Mouse (Mus musculus): ENCODE results near the gene Prickle3. TPM values are rescaled to one million over a fixed set of nuclear protein-coding genes. Genes with fewer than 3 reads are reported as not detected.
A peak's percentile ranks its signal among the peaks of the same experiment; 100 is the strongest.

Gene Prickle3
- 10.0 and 10.5 TPM in 2 replicates for polyA plus RNA-seq (2015; fragmentation: Nextera tagmentation; extraction: Ambion mirVana)

DNA sequence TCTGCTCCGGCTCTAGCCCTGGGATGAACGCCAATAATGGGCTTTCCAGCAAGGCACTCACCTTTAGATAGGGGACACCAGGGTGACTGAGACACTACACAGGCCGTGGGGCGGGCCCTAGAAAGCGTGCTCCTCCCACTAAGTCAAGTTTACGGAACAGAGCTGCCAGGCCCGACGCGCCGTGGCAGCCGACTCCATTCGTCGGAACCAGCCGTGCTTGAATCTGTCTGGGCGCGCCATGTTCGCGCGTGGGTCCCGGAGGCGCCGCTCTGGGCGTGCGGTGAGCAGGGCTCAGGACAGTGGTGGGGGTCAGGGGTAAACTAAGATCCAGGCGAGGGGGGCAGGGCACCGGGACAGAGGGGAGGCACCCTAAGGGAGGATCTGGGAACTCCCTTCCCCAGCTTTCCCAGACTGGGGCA lies at the start of gene Prickle3:
Prickle3 (plus strand) TSS at position 40 of the 419 bp plus-strand sequence.
- Histone ChIP-seq H3K27ac (ENCODE audit: low read length) (peak within 1 kb of the TSS; percentile 87), H3K36me3 (ENCODE audit: control insufficient read depth, insufficient read depth) (peaks cover 2% of the 10 kb centered on the region; the same call in 1 of the 2 replicates), H3K4me1 (ENCODE audit: control insufficient read depth, insufficient read depth, low read length) (peaks cover 14% of the 10 kb centered on the region), H3K4me3 (ENCODE audit: low read length) (peak within 1 kb of the TSS; percentile 69), H3K27me3 (ENCODE audit: control insufficient read depth, insufficient read depth, low read length) (no peaks in the 10 kb centered on the region), H3K9me3 (replicated peaks; ENCODE audit: control insufficient read depth, low read length) (no peaks in the 10 kb centered on the region), H3K4me2 (ENCODE audit: low read depth, low read length) (peak within 1 kb of the TSS; percentile 69), H3K9ac (ENCODE audit: low read length) (peak within 1 kb of the TSS; percentile 78)
- peak; percentile 79 for ATAC-seq (replicated peaks; ENCODE audit: extremely low read depth, insufficient read depth, low FRiP score)
- 10% methylated on average over 21 of the region's 26 CpGs for WGBS

- Histone ChIP-seq H3K27me3 (ENCODE audit: control insufficient read depth, insufficient read depth, low read length) (no peaks in the 10 kb centered on the region; the same call in 1 of the 2 replicates), H3K4me1 (ENCODE audit: control insufficient read depth, insufficient read depth, low read length) (no peaks in the 10 kb centered on the region), H3K4me3 (ENCODE audit: low read length) (peak overlapping the region; percentile 38), H3K9ac (ENCODE audit: low read length) (no peak overlapping the region), H3K9me3 (replicated peaks; ENCODE audit: control insufficient read depth, low read length) (no peaks in the 10 kb centered on the region; the same call in 1 of the 2 replicates), H3K27ac (ENCODE audit: low read length) (no peak overlapping the region), H3K36me3 (ENCODE audit: control insufficient read depth, insufficient read depth) (no peaks in the 10 kb centered on the region), H3K4me2 (ENCODE audit: low read depth, low read length) (peak overlapping the region; percentile 67)
- no peak for ATAC-seq (replicated peaks; ENCODE audit: extremely low read depth, insufficient read depth, low FRiP score)
- 14% methylated on average over 21 of the region's 21 CpGs for WGBS
Measured at GRCm38 (mm10) chrX:7610035-7610434, 47.0 kb upstream of the Prickle3 start.

GRCm38 (mm10) chrX:7610536-7611258 lies 46.4 kb upstream of the Prickle3 start:
- 24% methylated on average over 25 of the region's 26 CpGs for WGBS
- peak overlapping the region; percentile 38 for H3K4me3 ChIP-seq (ENCODE audit: low read length)
- no peaks in the 10 kb centered on the region for H3K36me3 ChIP-seq (ENCODE audit: control insufficient read depth, insufficient read depth)
- H3K9me3 ChIP-seq (replicated peaks; ENCODE audit: control insufficient read depth, low read length) = no peaks in the 10 kb centered on the region; the same call in 1 of the 2 replicates
- H3K4me2 ChIP-seq (ENCODE audit: low read depth, low read length) = peak overlapping the region; percentile 67
- ATAC-seq (replicated peaks; ENCODE audit: extremely low read depth, insufficient read depth, low FRiP score) = no peak
- H3K9ac ChIP-seq (ENCODE audit: low read length) = no peak overlapping the region
- no peak overlapping the region for H3K27ac ChIP-seq (ENCODE audit: low read length)
- H3K4me1 ChIP-seq (ENCODE audit: control insufficient read depth, insufficient read depth, low read length) = no peaks in the 10 kb centered on the region
- H3K27me3 ChIP-seq (ENCODE audit: control insufficient read depth, insufficient read depth, low read length) = no peaks in the 10 kb centered on the region; the same call in 1 of the 2 replicates

GRCm38 (mm10) chrX:7617889-7618551 lies 39.0 kb upstream of the Prickle3 start:
- Histone ChIP-seq H3K27ac (ENCODE audit: low read length) (no peak overlapping the region), H3K36me3 (ENCODE audit: control insufficient read depth, insufficient read depth) (no peaks in the 10 kb centered on the region), H3K4me2 (ENCODE audit: low read depth, low read length) (no peak overlapping the region), H3K4me1 (ENCODE audit: control insufficient read depth, insufficient read depth, low read length) (no peaks in the 10 kb centered on the region), H3K27me3 (ENCODE audit: control insufficient read depth, insufficient read depth, low read length) (no peaks in the 10 kb centered on the region), H3K9me3 (replicated peaks; ENCODE audit: control insufficient read depth, low read length) (no peaks in the 10 kb centered on the region), H3K4me3 (ENCODE audit: low read length) (no peak overlapping the region), H3K9ac (ENCODE audit: low read length) (no peak overlapping the region)
- no peak for ATAC-seq (replicated peaks; ENCODE audit: extremely low read depth, insufficient read depth, low FRiP score)
- WGBS = 71% methylated on average over 12 of the region's 12 CpGs

DNA sequence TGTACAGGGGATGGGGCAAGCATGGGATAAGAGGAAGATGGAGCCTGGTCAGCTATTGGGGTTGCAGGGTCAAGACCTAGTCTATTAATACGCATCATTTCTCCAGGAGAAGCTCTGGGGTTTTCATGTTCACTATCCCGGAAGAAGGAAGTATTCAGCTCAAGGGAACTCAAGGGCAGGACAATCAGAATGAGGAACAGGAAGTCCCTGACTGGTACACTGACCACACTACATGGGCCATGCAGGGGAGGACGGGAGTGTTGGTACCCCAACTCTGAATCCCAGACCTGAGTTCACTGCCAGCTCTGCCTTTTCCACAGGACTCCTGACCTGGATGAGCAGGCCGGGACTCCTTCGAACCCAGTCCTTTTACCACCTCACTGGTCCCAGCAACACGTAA lies 24.5 kb upstream of the Prickle3 start:
- Histone ChIP-seq H3K9ac (ENCODE audit: low read length) (no peak overlapping the region), H3K4me2 (ENCODE audit: low read depth, low read length) (no peak overlapping the region), H3K4me1 (ENCODE audit: control insufficient read depth, insufficient read depth, low read length) (no peaks in the 10 kb centered on the region), H3K27ac (ENCODE audit: low read length) (no peak overlapping the region), H3K4me3 (ENCODE audit: low read length) (no peak overlapping the region), H3K27me3 (ENCODE audit: control insufficient read depth, insufficient read depth, low read length) (no peaks in the 10 kb centered on the region), H3K9me3 (replicated peaks; ENCODE audit: control insufficient read depth, low read length) (no peaks in the 10 kb centered on the region), H3K36me3 (ENCODE audit: control insufficient read depth, insufficient read depth) (no peaks in the 10 kb centered on the region)
- WGBS = 80% methylated on average over 6 of the region's 6 CpGs
- ATAC-seq (replicated peaks; ENCODE audit: extremely low read depth, insufficient read depth, low FRiP score) = no peak

DNA sequence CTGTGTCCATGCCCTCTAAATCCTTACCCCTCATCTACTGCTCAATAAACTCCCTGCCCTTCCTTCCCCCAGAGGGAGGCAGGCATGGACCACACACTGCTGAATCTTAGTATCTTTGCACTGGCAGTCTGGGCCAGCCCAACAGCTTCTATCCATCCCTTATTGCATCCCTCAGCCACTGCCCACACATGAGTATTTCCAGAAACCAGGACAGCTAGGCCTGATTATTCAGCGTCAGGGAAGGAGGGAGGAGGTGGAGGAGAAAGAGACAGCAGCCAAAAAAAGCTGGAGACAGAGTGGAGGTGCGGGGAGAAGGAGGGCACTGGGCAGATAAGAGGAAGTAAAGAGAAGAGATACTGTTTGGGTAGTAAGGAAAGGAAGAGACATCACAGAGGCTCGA lies 22.0 kb upstream of the Prickle3 start:
- WGBS = 42% methylated on average over 3 of the region's 3 CpGs
- ATAC-seq (replicated peaks; ENCODE audit: extremely low read depth, insufficient read depth, low FRiP score) = no peak
- no peak overlapping the region for H3K4me3 ChIP-seq (ENCODE audit: low read length)

DNA sequence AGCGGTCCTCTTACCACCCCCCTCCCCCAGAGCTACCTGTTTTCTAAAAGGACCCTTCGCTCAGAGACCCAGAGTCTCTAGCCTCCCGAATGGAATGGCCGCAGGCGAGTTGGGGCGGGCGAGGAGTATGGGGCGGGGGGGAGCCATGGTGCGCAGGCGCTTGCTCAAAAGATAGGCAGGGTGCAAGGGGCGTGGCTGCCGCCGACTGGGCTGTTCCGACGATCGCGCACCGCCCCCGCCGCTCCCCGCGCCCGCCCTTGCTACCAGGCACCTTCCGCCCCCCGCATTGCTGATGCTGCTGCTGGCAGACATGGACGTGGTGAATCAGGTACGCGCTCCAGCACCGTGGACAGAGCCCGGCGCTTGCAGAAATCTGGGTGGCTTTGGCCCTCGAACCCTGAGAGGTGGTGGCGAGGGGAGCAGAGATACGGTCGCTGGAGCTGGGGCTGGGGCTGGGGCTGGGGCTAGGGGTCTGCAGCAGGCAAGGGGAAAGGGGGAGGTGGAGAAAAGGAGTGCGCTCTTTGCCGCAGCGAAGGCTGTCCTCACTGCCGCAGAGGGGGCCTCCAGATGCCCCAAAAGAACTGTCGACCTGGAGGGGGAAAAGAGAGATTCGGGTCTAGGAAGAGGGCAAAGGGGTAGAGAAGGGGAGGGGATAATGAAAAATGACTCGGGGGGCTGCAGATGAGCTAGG lies 18.5 kb upstream of the Prickle3 start, which contains the start of gene Syp:
Syp (plus strand) TSS at position 71 of the 691 bp plus-strand sequence.
- H3K9ac ChIP-seq (ENCODE audit: low read length) = peak within 1 kb of the TSS; percentile 15; the same call in 1 of the 2 replicates
- H3K4me3 ChIP-seq (ENCODE audit: low read length) = peak within 1 kb of the TSS; percentile 38
- 0 out of 2 replicates have a peak, but pooled peaks cover 2% of the 10 kb centered on the region for H3K4me1 ChIP-seq (ENCODE audit: control insufficient read depth, insufficient read depth, low read length)
- H3K9me3 ChIP-seq (replicated peaks; ENCODE audit: control insufficient read depth, low read length) = no peaks in the 10 kb centered on the region
- ATAC-seq (replicated peaks; ENCODE audit: extremely low read depth, insufficient read depth, low FRiP score) = peak; percentile 72; the same call in 1 of the 2 replicates
- peak within 1 kb of the TSS; percentile 55 for H3K4me2 ChIP-seq (ENCODE audit: low read depth, low read length)
- peaks cover 4% of the 10 kb centered on the region for H3K27me3 ChIP-seq (ENCODE audit: control insufficient read depth, insufficient read depth, low read length)
- WGBS = 10% methylated on average over 41 of the region's 42 CpGs
- H3K36me3 ChIP-seq (ENCODE audit: control insufficient read depth, insufficient read depth) = no peaks in the 10 kb centered on the region
- H3K27ac ChIP-seq (ENCODE audit: low read length) = no peak within 1 kb of the TSS

More for the DNA sequence above, 22.0 kb upstream of the Prickle3 start:
- H3K9me3 ChIP-seq (replicated peaks; ENCODE audit: control insufficient read depth, low read length) = no peaks in the 10 kb centered on the region
- no peak overlapping the region for H3K4me2 ChIP-seq (ENCODE audit: low read depth, low read length)
- H3K27ac ChIP-seq (ENCODE audit: low read length) = no peak overlapping the region
- no peaks in the 10 kb centered on the region for H3K36me3 ChIP-seq (ENCODE audit: control insufficient read depth, insufficient read depth)
- peaks cover 4% of the 10 kb centered on the region for H3K27me3 ChIP-seq (ENCODE audit: control insufficient read depth, insufficient read depth, low read length)
- H3K4me1 ChIP-seq (ENCODE audit: control insufficient read depth, insufficient read depth, low read length) = 0 out of 2 replicates have a peak, but pooled peaks cover 2% of the 10 kb centered on the region
- no peak overlapping the region for H3K9ac ChIP-seq (ENCODE audit: low read length)

- no peak overlapping the region for H3K4me3 ChIP-seq (ENCODE audit: low read length)
- no peak for ATAC-seq (replicated peaks; ENCODE audit: extremely low read depth, insufficient read depth, low FRiP score)
- no peak overlapping the region for H3K4me2 ChIP-seq (ENCODE audit: low read depth, low read length)
Measured at GRCm38 (mm10) chrX:7639536-7640325, 17.3 kb upstream of the Prickle3 start.

More at GRCm38 (mm10) chrX:7639536-7640325, 17.3 kb upstream of the Prickle3 start:
- H3K9ac ChIP-seq (ENCODE audit: low read length) = no peak overlapping the region
- no peak overlapping the region for H3K27ac ChIP-seq (ENCODE audit: low read length)
- 0 out of 2 replicates have a peak, but pooled peaks cover 2% of the 10 kb centered on the region for H3K4me1 ChIP-seq (ENCODE audit: control insufficient read depth, insufficient read depth, low read length)
- H3K27me3 ChIP-seq (ENCODE audit: control insufficient read depth, insufficient read depth, low read length) = peaks cover 4% of the 10 kb centered on the region
- no peaks in the 10 kb centered on the region for H3K36me3 ChIP-seq (ENCODE audit: control insufficient read depth, insufficient read depth)
- WGBS = 15% methylated on average over 13 of the region's 13 CpGs
- H3K9me3 ChIP-seq (replicated peaks; ENCODE audit: control insufficient read depth, low read length) = no peaks in the 10 kb centered on the region

Data from heart, embryonic 16.5 days (tissue).